Mouse (Mus musculus) MEL (cell line): ENCODE measurements at regions not wholly inside any gene's neighbourhood (a gene's known extent, or its start where the extent isn't known, plus 50 kb on each side); places are given as distances from the start of the nearest gene placed in this dataset.

ENCODE experiments used
- DNase-seq: peaks from one replicate; pipeline ENCODE4 v3.0.0; 2011; ENCODE audit warnings: low read depth, low spot score
- H3K27ac ChIP-seq: 2 replicates; pipeline ENCODE4 v1.5.1; 2012; ENCODE audit warnings: low read depth, mild to moderate bottlenecking, control low read depth, low read length, moderate library complexity; ENCODE audit not compliant: control insufficient read depth
- H3K27me3 ChIP-seq, 2 experiments: fragments of 150-350 bp in 1 of 2; sonication (generic) in 1 of 2; 2 replicates each; pipeline ENCODE4 v1.6.1; 2012; ENCODE audit warnings: low read length in 2 of 2, mild to moderate bottlenecking in 2 of 2, improper control_type of control experiment in 1 of 2, moderate library complexity in 1 of 2; ENCODE audit not compliant: insufficient read depth in 2 of 2, control insufficient read depth in 1 of 2
- H3K36me3 ChIP-seq, 2 experiments: 2 replicates each; pipeline ENCODE4 v1.6.1; 2012 to 2014; ENCODE audit warnings: low read length in 2 of 2, improper control_type of control experiment in 1 of 2, inconsistent platforms in 1 of 2, mild to moderate bottlenecking in 1 of 2; ENCODE audit not compliant: insufficient read depth in 2 of 2, control insufficient read depth in 1 of 2
- H3K4me1 ChIP-seq, 2 experiments: fragments of 150-350 bp in 1 of 2; sonication (generic) in 1 of 2; 2 replicates each; pipeline ENCODE4 v1.6.1; 2012; ENCODE audit warnings: low read length in 2 of 2, improper control_type of control experiment in 1 of 2, mild to moderate bottlenecking in 1 of 2; ENCODE audit not compliant: insufficient read depth in 2 of 2, control insufficient read depth in 1 of 2
- H3K4me3 ChIP-seq, 2 experiments: fragments of 150-350 bp in 1 of 2; sonication (generic) in 1 of 2; 2 replicates each; pipeline ENCODE4 v1.5.1; 2012; ENCODE audit warnings: low read depth in 2 of 2, low read length in 2 of 2, mild to moderate bottlenecking in 2 of 2, moderate library complexity in 2 of 2, control low read depth in 1 of 2, improper control_type of control experiment in 1 of 2; ENCODE audit not compliant: control insufficient read depth in 1 of 2, insufficient read depth in 1 of 2
- H3K79me2 ChIP-seq: 2 replicates; pipeline ENCODE4 v1.6.1; 2012; ENCODE audit warnings: mild to moderate bottlenecking, low read length, moderate library complexity; ENCODE audit not compliant: control insufficient read depth, poor library complexity, insufficient read depth
- H3K9ac ChIP-seq: 2 replicates; pipeline ENCODE4 v1.6.1; 2012; ENCODE audit warnings: low read depth, mild to moderate bottlenecking, control low read depth, low read length, moderate library complexity; ENCODE audit not compliant: control insufficient read depth, poor library complexity, severe bottlenecking
- H3K9me3 ChIP-seq: fragments of 150-350 bp; sonication (generic); replicated peaks from 2 replicates; pipeline ENCODE4 v1.6.1; 2012; ENCODE audit warnings: mild to moderate bottlenecking, low read length, improper control_type of control experiment, moderate library complexity; ENCODE audit not compliant: insufficient read depth
- BHLHE40 ChIP-seq: IDR thresholded peaks from 2 replicates; pipeline ENCODE4 v1.6.1; 2012; ENCODE audit warnings: low read depth, mild to moderate bottlenecking, inconsistent platforms, low read length, improper control_type of control experiment, borderline replicate concordance
- CHD2 ChIP-seq: IDR thresholded peaks from 2 replicates; pipeline ENCODE4 v1.6.1; 2011; ENCODE audit warnings: low read length, improper control_type of control experiment
- E2F4 ChIP-seq: IDR thresholded peaks from 2 replicates; pipeline ENCODE4 v1.6.1; 2011; ENCODE audit warnings: low read depth, low read length, improper control_type of control experiment, borderline replicate concordance
- ELF1 ChIP-seq: IDR thresholded peaks from 2 replicates; pipeline ENCODE4 v1.6.1; 2014; ENCODE audit warnings: low read depth, mild to moderate bottlenecking, inconsistent platforms, low read length, improper control_type of control experiment, moderate library complexity
- EP300 ChIP-seq, 2 experiments: IDR thresholded peaks; 2 replicates each; pipeline ENCODE4 v1.6.1; 2011; ENCODE audit warnings: improper control_type of control experiment in 2 of 2, low read length in 2 of 2, low read depth in 1 of 2, mild to moderate bottlenecking in 1 of 2
- ETS1 ChIP-seq: IDR thresholded peaks from 2 replicates; pipeline ENCODE4 v1.6.1; 2012; ENCODE audit warnings: low read depth, mild to moderate bottlenecking, inconsistent platforms, low read length, improper control_type of control experiment, moderate library complexity
- GABPA ChIP-seq: IDR thresholded peaks from 2 replicates; pipeline ENCODE4 v1.6.1; 2012; ENCODE audit warnings: low read depth, mild to moderate bottlenecking, inconsistent platforms, low read length, improper control_type of control experiment, moderate library complexity
- HCFC1 ChIP-seq: IDR thresholded peaks from 2 replicates; pipeline ENCODE4 v1.6.1; 2012; ENCODE audit warnings: low read depth, mild to moderate bottlenecking, inconsistent platforms, low read length, improper control_type of control experiment, moderate library complexity
- JUND ChIP-seq: IDR thresholded peaks from 2 replicates; pipeline ENCODE4 v1.6.1; 2011; ENCODE audit warnings: low read depth, mild to moderate bottlenecking, improper control_type of control experiment, low read length
- MAZ ChIP-seq: IDR thresholded peaks from 2 replicates; pipeline ENCODE4 v1.6.1; 2012; ENCODE audit warnings: low read depth, mild to moderate bottlenecking, inconsistent platforms, low read length, improper control_type of control experiment
- MEF2A ChIP-seq: IDR thresholded peaks from 2 replicates; pipeline ENCODE4 v1.6.1; 2014; ENCODE audit warnings: low read depth, mild to moderate bottlenecking, inconsistent platforms, low read length, improper control_type of control experiment; ENCODE audit not compliant: poor library complexity, insufficient replicate concordance, severe bottlenecking; ENCODE audit errors: extremely low read depth
- MXI1 ChIP-seq: IDR thresholded peaks from 2 replicates; pipeline ENCODE4 v1.6.1; 2011; ENCODE audit warnings: mild to moderate bottlenecking, low read depth, low read length, improper control_type of control experiment
- MYB ChIP-seq: IDR thresholded peaks from 2 replicates; pipeline ENCODE4 v1.6.1; 2011; ENCODE audit warnings: mild to moderate bottlenecking, low read depth, low read length, improper control_type of control experiment
- MYC ChIP-seq: IDR thresholded peaks from 2 replicates; pipeline ENCODE4 v1.6.1; 2011; ENCODE audit warnings: low read depth, mild to moderate bottlenecking, low read length, improper control_type of control experiment, moderate library complexity
- POLR2A ChIP-seq, 2 experiments: IDR thresholded peaks; 2 replicates each; pipeline ENCODE4 v1.6.1; 2011 to 2012; ENCODE audit warnings: low read length in 2 of 2, mild to moderate bottlenecking in 2 of 2, control low read depth in 1 of 2, improper control_type of control experiment in 1 of 2, low read depth in 1 of 2, moderate library complexity in 1 of 2; ENCODE audit not compliant: control insufficient read depth in 1 of 2, insufficient read depth in 1 of 2, poor library complexity in 1 of 2
- POLR2AphosphoS2 ChIP-seq: IDR thresholded peaks from 2 replicates; pipeline ENCODE4 v1.6.1; 2011; ENCODE audit warnings: low read length, improper control_type of control experiment
- RAD21 ChIP-seq: IDR thresholded peaks from 2 replicates; pipeline ENCODE4 v1.6.1; 2011; ENCODE audit warnings: mild to moderate bottlenecking, low read depth, low read length, improper control_type of control experiment
- TAL1 ChIP-seq: IDR thresholded peaks from 2 replicates; pipeline ENCODE4 v1.6.1; 2012; ENCODE audit warnings: mild to moderate bottlenecking, inconsistent platforms, low read length, moderate library complexity, mixed read lengths
- UBTF ChIP-seq: IDR thresholded peaks from 2 replicates; pipeline ENCODE4 v1.6.1; 2012; ENCODE audit warnings: low read depth, mild to moderate bottlenecking, inconsistent platforms, low read length, improper control_type of control experiment, moderate library complexity, borderline replicate concordance; ENCODE audit not compliant: insufficient read depth
- USF1 ChIP-seq: IDR thresholded peaks from 2 replicates; pipeline ENCODE4 v1.6.1; 2014; ENCODE audit warnings: low read depth, mild to moderate bottlenecking, inconsistent platforms, low read length, improper control_type of control experiment, moderate library complexity
- ZNF384 ChIP-seq: IDR thresholded peaks from 2 replicates; pipeline ENCODE4 v1.6.1; 2012; ENCODE audit warnings: low read depth, mild to moderate bottlenecking, inconsistent platforms, low read length, improper control_type of control experiment

- H3K27me3 ChIP-seq: no peaks in the 10 kb centered on the region
- no peak for DNase-seq
- H3K9me3 ChIP-seq: no peaks in the 10 kb centered on the region
- no peaks in the 10 kb centered on the region for H3K36me3 ChIP-seq
- no peaks in the 10 kb centered on the region for H3K79me2 ChIP-seq
- TF ChIP-seq POLR2AphosphoS2 (no peak), RAD21 (no peak), E2F4 (no peak), MYB (no peak), MYC (no peak), CHD2 (no peak), TAL1 (no peak), POLR2A (IDR thresholded peaks at IDR 0.05; ENCODE audit: control insufficient read depth in 1 of 2, insufficient read depth in 1 of 2, low read depth in 1 of 2, low read length in 2 of 2, poor library complexity in 1 of 2) (no peak), ZNF384 (no peak)
- H3K27ac ChIP-seq: no peak overlapping the region
- no peaks in the 10 kb centered on the region for H3K4me1 ChIP-seq
- H3K9ac ChIP-seq: no peak overlapping the region
- H3K4me3 ChIP-seq: no peak overlapping the region
Observed at GRCm38 (mm10) chr2:17215607-17216006, 515.7 kb downstream of the Nebl start.

- H3K27me3 ChIP-seq: no peaks in the 10 kb centered on the region
- H3K36me3 ChIP-seq: no peaks in the 10 kb centered on the region
- no peak overlapping the region for H3K9ac ChIP-seq
- H3K9me3 ChIP-seq: no peaks in the 10 kb centered on the region
- H3K4me3 ChIP-seq: no peak overlapping the region
- H3K4me1 ChIP-seq: no peaks in the 10 kb centered on the region
- DNase-seq: no peak
- no peak overlapping the region for H3K27ac ChIP-seq
- no peak for TF ChIP-seq MYC
- TF ChIP-seq USF1: no peak
- TF ChIP-seq ELF1: no peak
- no peaks in the 10 kb centered on the region for H3K79me2 ChIP-seq
Observed at GRCm38 (mm10) chr2:17214881-17215280, 516.4 kb downstream of the Nebl start.

- no peaks in the 10 kb centered on the region for H3K36me3 ChIP-seq
- H3K9me3 ChIP-seq: no peaks in the 10 kb centered on the region
- no peak overlapping the region for H3K27ac ChIP-seq
- H3K9ac ChIP-seq: no peak overlapping the region
- TF ChIP-seq MAZ (no peak), JUND (no peak), BHLHE40 (no peak), UBTF (no peak), MXI1 (no peak), MYB (no peak), GABPA (no peak), TAL1 (no peak), MEF2A (no peak), HCFC1 (no peak), EP300 (IDR thresholded peaks at IDR 0.05; ENCODE audit: low read depth in 1 of 2, low read length in 2 of 2) (no peak), CHD2 (no peak), ETS1 (no peak)
- DNase-seq: no peak
- H3K27me3 ChIP-seq: no peaks in the 10 kb centered on the region
- no peaks in the 10 kb centered on the region for H3K4me1 ChIP-seq
- no peaks in the 10 kb centered on the region for H3K79me2 ChIP-seq
- no peak overlapping the region for H3K4me3 ChIP-seq
Observed at GRCm38 (mm10) chr2:17212566-17212965, 518.7 kb downstream of the Nebl start.
